Mouse (Mus musculus): ENCODE measurements around the gene 1700074P13Rik. TPM values are rescaled to one million over a fixed set of nuclear protein-coding genes. Genes with fewer than 3 reads are reported as not detected.
"Not testable (repeated sequence)": the region's sequence is repeated elsewhere in the genome, so short reads cannot be mapped to it uniquely, and the experiment has no call there.

The 1700074P13Rik gene
- not detected in 2 replicates for polyA plus RNA-seq (2016; fragmentation: Nextera tagmentation; extraction: Ambion mirVana)

DNA sequence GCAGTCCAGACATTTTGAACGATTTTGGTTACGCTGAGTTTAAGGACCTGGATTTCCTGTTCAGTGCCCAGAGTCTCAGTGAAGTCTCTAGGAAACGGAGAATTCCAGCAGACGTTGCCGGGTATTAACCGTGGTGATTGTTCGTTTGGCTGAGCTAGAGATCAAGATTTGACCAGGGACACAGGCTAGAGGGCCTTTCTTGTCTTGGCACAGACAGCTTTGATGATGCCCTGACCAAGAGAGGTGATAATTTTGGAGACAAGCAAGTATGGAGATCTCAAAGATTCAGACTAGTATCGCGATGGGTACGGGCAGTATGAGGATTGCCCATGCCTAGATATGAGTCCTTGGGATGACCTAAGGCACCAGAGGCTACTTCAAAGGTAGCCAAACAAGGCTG is at the start of gene 1700074P13Rik:
Gene 1700074P13Rik, minus strand, starts transcription at position 101 of the 400 bp plus-strand sequence.
- no peaks in the 10 kb centered on the region for H3K27me3 ChIP-seq
- H3K4me3 ChIP-seq = no peak within 1 kb of the TSS
- no peaks in the 10 kb centered on the region for H3K4me1 ChIP-seq
- no peak within 1 kb of the TSS for H3K4me2 ChIP-seq (replicated peaks)
- ATAC-seq (ENCODE audit: insufficient number of reproducible peaks, insufficient read depth, low FRiP score, low TSS enrichment) = no peak
- no peak within 1 kb of the TSS for H3K27ac ChIP-seq
- no peak within 1 kb of the TSS for H3K9ac ChIP-seq
- H3K9me3 ChIP-seq = no peaks in the 10 kb centered on the region
- WGBS = 93% methylated on average over 10 of the region's 10 CpGs
- H3K36me3 ChIP-seq = no peaks in the 10 kb centered on the region

- not testable (repeated sequence) for H3K4me1 ChIP-seq; H3K4me2 ChIP-seq (replicated peaks); H3K27me3 ChIP-seq; H3K36me3 ChIP-seq; ATAC-seq (ENCODE audit: insufficient number of reproducible peaks, insufficient read depth, low FRiP score, low TSS enrichment); H3K9ac ChIP-seq; H3K9me3 ChIP-seq; H3K27ac ChIP-seq; H3K4me3 ChIP-seq
- WGBS = 89% methylated on average over 2 of the region's 2 CpGs
Observed at GRCm38 (mm10) chr6:40964454-40964853, 24.1 kb upstream of the 1700074P13Rik start, which contains the start of gene 1810009J06Rik. Gene 1810009J06Rik, plus strand, starts transcription at chr6:40964754.

GRCm38 (mm10) chr6:40953716-40954115 is 13.4 kb upstream of the 1700074P13Rik start:
- Histone ChIP-seq H3K27me3 (no peaks in the 10 kb centered on the region), H3K4me2 (replicated peaks) (no peak overlapping the region), H3K4me1 (no peaks in the 10 kb centered on the region), H3K9ac (no peak overlapping the region), H3K27ac (no peak overlapping the region), H3K4me3 (no peak overlapping the region), H3K9me3 (no peaks in the 10 kb centered on the region), H3K36me3 (no peaks in the 10 kb centered on the region)
- ATAC-seq (ENCODE audit: insufficient number of reproducible peaks, insufficient read depth, low FRiP score, low TSS enrichment) = no peak
- 60% methylated on average over 2 of the region's 2 CpGs for WGBS

GRCm38 (mm10) chr6:40951770-40952169 is 11.4 kb upstream of the 1700074P13Rik start, which contains the start of gene Gm4744:
Gene Gm4744, minus strand, starts transcription at chr6:40951870.
- Histone ChIP-seq H3K4me2 (replicated peaks) (no peak within 1 kb of the TSS), H3K9ac (no peak within 1 kb of the TSS), H3K27ac (no peak within 1 kb of the TSS), H3K27me3 (no peaks in the 10 kb centered on the region), H3K36me3 (no peaks in the 10 kb centered on the region), H3K4me3 (no peak within 1 kb of the TSS), H3K9me3 (no peaks in the 10 kb centered on the region), H3K4me1 (no peaks in the 10 kb centered on the region)
- no peak for ATAC-seq (ENCODE audit: insufficient number of reproducible peaks, insufficient read depth, low FRiP score, low TSS enrichment)

DNA sequence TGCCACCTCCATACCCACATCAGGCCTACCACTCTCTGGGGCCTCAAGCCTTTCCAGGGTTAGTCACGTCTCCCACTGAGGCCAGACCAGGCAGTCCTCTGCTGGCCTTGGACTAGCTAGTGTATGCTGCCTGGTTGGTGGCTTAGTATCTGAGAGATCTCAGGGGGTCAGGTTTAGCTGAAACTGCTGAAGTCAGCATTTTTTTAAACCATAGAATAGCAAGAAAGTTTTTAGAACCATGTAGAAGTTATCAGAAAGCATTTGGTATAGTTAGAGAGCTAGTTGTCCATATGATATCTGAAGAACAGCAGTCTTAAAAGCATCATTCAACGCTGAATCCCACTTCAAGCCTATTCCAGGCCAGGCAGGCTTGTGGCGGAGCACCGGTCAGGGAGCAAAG is 20.4 kb downstream of the 1700074P13Rik start:
- H3K27me3 ChIP-seq = no peaks in the 10 kb centered on the region
- WGBS = 83% methylated on average over 4 of the region's 4 CpGs
- no peak overlapping the region for H3K4me2 ChIP-seq (replicated peaks)
- no peak overlapping the region for H3K4me3 ChIP-seq
- no peaks in the 10 kb centered on the region for H3K4me1 ChIP-seq
- no peaks in the 10 kb centered on the region for H3K36me3 ChIP-seq
- no peaks in the 10 kb centered on the region for H3K9me3 ChIP-seq
- no peak overlapping the region for H3K27ac ChIP-seq
- no peak overlapping the region for H3K9ac ChIP-seq
- no peak for ATAC-seq (ENCODE audit: insufficient number of reproducible peaks, insufficient read depth, low FRiP score, low TSS enrichment)

- Histone ChIP-seq H3K9ac (no peak within 1 kb of the TSS), H3K4me3 (no peak within 1 kb of the TSS), H3K4me2 (replicated peaks) (no peak within 1 kb of the TSS), H3K36me3 (no peaks in the 10 kb centered on the region), H3K4me1 (no peaks in the 10 kb centered on the region), H3K27ac (no peak within 1 kb of the TSS), H3K27me3 (no peaks in the 10 kb centered on the region), H3K9me3 (no peaks in the 10 kb centered on the region)
- ATAC-seq (ENCODE audit: insufficient number of reproducible peaks, insufficient read depth, low FRiP score, low TSS enrichment) = no peak
Observed at GRCm38 (mm10) chr6:40900287-40900686, 40.1 kb downstream of the 1700074P13Rik start, which contains the start of gene Prss58. Gene Prss58, minus strand, starts transcription at chr6:40900387.

DNA sequence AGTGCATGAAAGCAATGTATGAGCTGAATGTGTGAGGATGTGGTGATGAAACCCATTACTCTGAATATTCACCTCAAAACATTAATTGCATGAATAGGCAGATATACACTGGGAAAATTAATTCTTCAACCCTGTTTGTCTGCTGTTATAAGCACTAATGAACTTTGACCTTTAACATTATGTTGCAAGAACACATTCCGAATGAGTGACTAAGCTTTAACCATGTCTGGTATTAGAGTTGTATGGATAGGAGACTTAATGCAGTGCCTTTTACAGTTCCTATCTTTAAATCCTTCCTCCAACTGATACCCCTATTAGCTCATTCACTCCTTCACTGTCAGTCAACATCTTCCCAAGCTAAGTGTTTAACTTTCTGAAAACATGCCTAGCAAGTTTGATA is 45.6 kb downstream of the 1700074P13Rik start:
- Histone ChIP-seq H3K9me3 (no peaks in the 10 kb centered on the region), H3K4me3 (no peak overlapping the region), H3K27me3 (no peaks in the 10 kb centered on the region), H3K4me1 (no peaks in the 10 kb centered on the region), H3K9ac (no peak overlapping the region), H3K27ac (no peak overlapping the region), H3K4me2 (replicated peaks) (no peak overlapping the region), H3K36me3 (no peaks in the 10 kb centered on the region)
- 80% methylated on average over 1 of the region's 1 CpGs for WGBS
- ATAC-seq (ENCODE audit: insufficient number of reproducible peaks, insufficient read depth, low FRiP score, low TSS enrichment) = no peak

- H3K4me2 ChIP-seq (replicated peaks) = no peak overlapping the region
- no peaks in the 10 kb centered on the region for H3K4me1 ChIP-seq
- H3K27me3 ChIP-seq = no peaks in the 10 kb centered on the region
- no peaks in the 10 kb centered on the region for H3K36me3 ChIP-seq
- no peak overlapping the region for H3K9ac ChIP-seq
- H3K4me3 ChIP-seq = no peak overlapping the region
- ATAC-seq (ENCODE audit: insufficient number of reproducible peaks, insufficient read depth, low FRiP score, low TSS enrichment) = no peak
- H3K9me3 ChIP-seq = no peaks in the 10 kb centered on the region
- no peak overlapping the region for H3K27ac ChIP-seq
- 41% methylated on average over 7 of the region's 7 CpGs for WGBS
Observed at GRCm38 (mm10) chr6:40893577-40893976, 46.8 kb downstream of the 1700074P13Rik start.

GRCm38 (mm10) chr6:40891754-40892153 is 48.6 kb downstream of the 1700074P13Rik start:
- ATAC-seq (ENCODE audit: insufficient number of reproducible peaks, insufficient read depth, low FRiP score, low TSS enrichment) = no peak
- Histone ChIP-seq H3K27me3 (no peaks in the 10 kb centered on the region), H3K4me3 (no peak overlapping the region), H3K9me3 (no peaks in the 10 kb centered on the region), H3K27ac (no peak overlapping the region), H3K4me2 (replicated peaks) (no peak overlapping the region), H3K9ac (no peak overlapping the region), H3K36me3 (no peaks in the 10 kb centered on the region), H3K4me1 (no peaks in the 10 kb centered on the region)
- WGBS = 88% methylated on average over 4 of the region's 4 CpGs

- no peak for ATAC-seq (ENCODE audit: insufficient number of reproducible peaks, insufficient read depth, low FRiP score, low TSS enrichment)
- Histone ChIP-seq H3K9me3 (no peaks in the 10 kb centered on the region), H3K27ac (no peak overlapping the region), H3K36me3 (no peaks in the 10 kb centered on the region), H3K4me3 (no peak overlapping the region), H3K4me1 (no peaks in the 10 kb centered on the region), H3K9ac (no peak overlapping the region), H3K27me3 (no peaks in the 10 kb centered on the region), H3K4me2 (replicated peaks) (no peak overlapping the region)
- WGBS = 61% methylated on average over 1 of the region's 1 CpGs
Observed at GRCm38 (mm10) chr6:40890973-40891372, 49.4 kb downstream of the 1700074P13Rik start.

- Histone ChIP-seq H3K9me3 (no peaks in the 10 kb centered on the region), H3K9ac (no peak within 1 kb of the TSS)
- 87% methylated on average over 3 of the region's 3 CpGs for WGBS
Observed at GRCm38 (mm10) chr6:40887394-40887793, 53.0 kb downstream of the 1700074P13Rik start, which contains the start of gene Moxd2. Gene Moxd2, minus strand, starts transcription at chr6:40887494.

More at GRCm38 (mm10) chr6:40887394-40887793, 53.0 kb downstream of the 1700074P13Rik start, which contains the start of gene Moxd2:
- no peaks in the 10 kb centered on the region for H3K36me3 ChIP-seq
- H3K27me3 ChIP-seq = no peaks in the 10 kb centered on the region
- H3K4me3 ChIP-seq = no peak within 1 kb of the TSS
- no peaks in the 10 kb centered on the region for H3K4me1 ChIP-seq
- no peak for ATAC-seq (ENCODE audit: insufficient number of reproducible peaks, insufficient read depth, low FRiP score, low TSS enrichment)
- H3K4me2 ChIP-seq (replicated peaks) = no peak within 1 kb of the TSS
- H3K27ac ChIP-seq = no peak within 1 kb of the TSS
